Mouse (Mus musculus): ENCODE data around the gene Prrg4. TPM values are rescaled to one million over a fixed set of nuclear protein-coding genes. Genes with fewer than 3 reads are reported as not detected.
"Not testable (repeated sequence)": the region's sequence is repeated elsewhere in the genome, so short reads cannot be mapped to it uniquely, and the experiment has no call there.

Gene Prrg4
- under 1 TPM; 0.45 to 0.54 TPM for total RNA-seq (2021)

DNA sequence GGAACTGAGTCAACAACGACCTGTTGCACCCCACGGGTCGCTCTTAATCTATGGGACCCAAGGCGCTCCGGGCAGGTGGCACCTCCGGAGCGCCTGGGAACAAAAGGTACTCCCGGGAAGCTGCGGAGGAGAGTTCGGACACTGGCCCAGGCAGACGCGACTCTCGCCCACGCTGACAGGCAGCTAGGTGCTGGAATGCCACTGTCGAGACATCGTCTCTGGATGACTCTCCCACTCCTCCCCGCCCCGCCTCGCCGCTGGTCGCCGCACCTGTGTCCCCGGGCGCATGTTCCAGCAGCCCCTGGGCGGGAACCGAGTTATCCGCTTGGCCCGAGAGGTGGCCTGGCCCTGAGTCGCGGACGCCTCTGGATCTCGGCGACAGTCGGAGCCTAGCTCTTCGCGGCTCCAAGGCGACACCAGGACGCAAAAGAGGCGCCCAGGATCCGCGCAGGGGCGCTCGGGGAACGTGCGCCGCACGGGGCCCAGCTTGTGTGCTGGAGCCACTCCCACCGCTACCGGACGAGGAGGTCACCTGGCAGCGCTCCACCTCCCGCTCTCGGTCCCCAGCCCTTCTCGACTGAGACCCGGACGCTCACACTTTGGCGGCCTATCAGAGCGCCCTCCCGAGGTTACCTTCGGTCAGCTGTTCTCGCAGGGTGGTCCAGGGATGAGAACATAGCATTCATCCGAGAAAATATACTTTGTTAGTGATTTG, at the start of gene Prrg4:
Prrg4 (minus strand) TSS at position 601 of the 715 bp plus-strand sequence.
- peak; percentile 21 to 40 for DNase-seq (ENCODE audit: extremely low spot score in 1 of 2, low spot score in 1 of 2)

- peak; percentile 59 to 90 for DNase-seq (ENCODE audit: extremely low spot score in 1 of 2, low spot score in 1 of 2)
Measured at GRCm38 (mm10) chr2:104887882-104888566, 38.3 kb upstream of the Prrg4 start.

GRCm38 (mm10) chr2:104887331-104887730, 37.7 kb upstream of the Prrg4 start:
- DNase-seq (ENCODE audit: extremely low spot score in 1 of 2, low spot score in 1 of 2) = not testable (repeated sequence)

DNA sequence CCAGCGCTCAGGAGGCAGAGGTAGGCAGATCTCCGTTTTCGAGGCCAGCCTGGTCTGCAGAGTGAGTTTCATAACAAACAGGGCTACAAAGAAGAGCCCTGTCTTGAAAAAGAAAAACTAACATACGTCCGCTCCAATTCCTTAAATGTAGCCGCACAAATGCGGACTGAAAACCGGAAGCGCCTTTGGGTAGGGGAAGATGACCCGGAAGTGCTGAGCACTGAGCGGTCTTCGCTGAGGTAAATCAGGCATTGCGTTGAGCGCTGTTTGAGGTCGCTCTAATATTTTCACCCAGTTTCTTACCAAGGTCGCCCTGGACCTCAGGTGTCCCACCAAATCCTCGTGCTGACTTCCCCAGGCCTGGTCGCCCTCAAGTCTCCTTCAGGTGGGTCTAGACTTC, 36.4 kb upstream of the Prrg4 start:
- no peak for DNase-seq (ENCODE audit: extremely low spot score in 1 of 2, low spot score in 1 of 2)

DNA sequence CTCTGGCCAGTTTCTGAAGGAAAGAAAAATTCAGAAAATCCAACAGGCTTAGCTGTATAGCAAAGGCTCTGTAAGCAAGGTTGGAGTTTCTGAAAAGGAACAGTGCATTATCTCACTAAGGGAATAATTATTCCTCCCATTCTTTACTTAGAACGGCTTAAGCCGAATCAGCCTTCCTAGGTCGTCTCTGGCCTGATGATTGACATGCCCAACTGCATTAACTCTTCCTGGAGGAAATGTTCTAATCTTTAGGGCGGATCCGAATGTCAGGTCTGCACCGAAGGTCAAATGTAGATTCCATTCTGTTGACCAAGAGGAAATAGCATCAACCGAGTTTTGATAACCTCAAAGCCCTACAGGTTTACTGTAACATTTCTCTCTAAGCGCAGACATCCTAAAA, 29.1 kb upstream of the Prrg4 start:
- DNase-seq (ENCODE audit: extremely low spot score in 1 of 2, low spot score in 1 of 2) = no peak

- no peak for DNase-seq (ENCODE audit: extremely low spot score in 1 of 2, low spot score in 1 of 2)
Measured at GRCm38 (mm10) chr2:104869101-104869500, 19.4 kb upstream of the Prrg4 start.

DNA sequence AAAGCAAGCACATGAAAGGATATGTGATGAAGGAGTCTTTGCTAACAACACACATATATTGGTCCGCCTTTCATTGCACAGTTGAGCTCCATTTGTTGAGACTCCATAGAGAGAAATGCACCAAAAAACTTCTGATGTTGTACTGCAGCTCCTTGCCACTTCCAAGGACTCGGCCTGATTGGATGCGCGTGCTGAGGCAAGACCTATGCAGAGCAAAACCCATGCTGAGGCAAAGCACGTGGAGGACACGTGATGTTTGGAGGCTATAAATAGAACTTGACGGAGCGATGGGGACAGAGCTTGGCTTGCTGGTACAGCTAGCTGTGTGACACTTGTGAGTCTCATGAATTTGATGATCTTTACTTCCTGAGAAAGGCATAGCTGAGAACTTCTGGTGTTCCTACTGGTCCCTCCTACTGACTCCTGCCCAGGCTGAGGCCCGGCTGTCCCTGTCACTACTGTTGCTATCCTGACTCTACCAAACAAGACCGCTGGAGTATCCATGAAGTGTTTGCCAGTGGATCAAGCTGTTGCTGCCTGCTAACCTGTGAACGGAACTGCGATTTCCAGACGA, 17.7 kb upstream of the Prrg4 start, which contains the start of gene Ccdc73:
Ccdc73 (plus strand) TSS at position 524 of the 574 bp plus-strand sequence.
- no peak for DNase-seq (ENCODE audit: extremely low spot score in 1 of 2, low spot score in 1 of 2)

GRCm38 (mm10) chr2:104864176-104864860, 14.6 kb upstream of the Prrg4 start:
- DNase-seq (ENCODE audit: extremely low spot score in 1 of 2, low spot score in 1 of 2) = no peak

DNA sequence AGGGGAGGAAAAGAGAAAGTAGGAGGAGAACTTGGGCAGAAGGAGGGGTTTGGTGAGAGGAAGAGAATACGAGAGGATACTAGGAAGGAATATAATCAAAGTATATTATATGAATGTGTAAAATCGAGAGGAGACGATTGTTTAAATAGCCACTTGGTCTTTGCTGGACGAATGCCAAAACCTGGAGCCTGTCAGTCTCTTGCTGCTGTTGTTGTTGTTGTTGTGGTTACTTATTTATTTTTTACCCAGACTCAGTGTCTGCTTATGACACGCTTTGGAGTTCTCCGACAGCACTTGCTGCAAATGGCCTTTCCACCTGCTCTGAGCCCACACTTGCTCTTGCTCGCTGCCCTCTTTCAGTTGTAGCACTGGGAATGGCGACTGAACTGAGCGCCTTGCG, 10.8 kb upstream of the Prrg4 start:
- no peak for DNase-seq (ENCODE audit: extremely low spot score in 1 of 2, low spot score in 1 of 2)

DNA sequence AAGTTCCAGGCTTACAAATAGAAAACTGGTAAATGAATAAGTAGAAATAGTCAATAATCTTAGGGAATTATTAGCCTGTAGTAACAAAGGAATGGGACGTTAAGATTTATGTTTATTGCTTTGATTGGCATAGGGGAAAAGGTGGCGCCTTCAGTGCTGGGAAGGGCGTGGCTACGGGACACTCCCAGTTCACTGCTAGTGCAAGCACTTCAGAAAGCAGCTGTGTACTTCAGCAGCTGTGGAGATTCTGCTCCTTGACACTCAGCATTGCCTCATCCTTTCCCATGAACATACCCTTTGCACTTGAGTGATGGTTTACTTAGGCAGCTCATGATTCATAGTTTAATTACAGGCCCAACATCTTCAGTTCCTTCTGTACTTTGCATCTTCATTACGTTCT, 9.4 kb upstream of the Prrg4 start:
- no peak for DNase-seq (ENCODE audit: extremely low spot score in 1 of 2, low spot score in 1 of 2)

DNA sequence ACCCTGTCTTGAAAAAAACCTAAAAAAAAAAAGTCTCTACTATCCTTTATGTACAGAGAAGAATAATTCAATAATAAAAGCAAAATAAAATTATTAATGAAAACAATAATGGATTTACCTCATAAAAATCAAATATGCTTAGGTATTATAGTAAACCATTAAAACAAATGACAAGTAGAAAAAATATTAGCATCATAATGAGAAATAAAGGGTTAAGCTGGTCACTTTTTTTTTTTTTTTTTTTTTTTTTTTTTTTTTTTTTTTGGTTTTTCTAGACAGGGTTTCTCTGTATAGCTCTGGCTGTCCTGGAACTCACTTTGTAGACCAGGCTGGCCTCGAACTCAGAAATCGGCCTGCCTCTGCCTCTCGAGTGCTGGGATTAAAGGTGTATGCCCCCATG, 8.4 kb upstream of the Prrg4 start:
- DNase-seq (ENCODE audit: extremely low spot score in 1 of 2, low spot score in 1 of 2) = not testable (repeated sequence)

DNA sequence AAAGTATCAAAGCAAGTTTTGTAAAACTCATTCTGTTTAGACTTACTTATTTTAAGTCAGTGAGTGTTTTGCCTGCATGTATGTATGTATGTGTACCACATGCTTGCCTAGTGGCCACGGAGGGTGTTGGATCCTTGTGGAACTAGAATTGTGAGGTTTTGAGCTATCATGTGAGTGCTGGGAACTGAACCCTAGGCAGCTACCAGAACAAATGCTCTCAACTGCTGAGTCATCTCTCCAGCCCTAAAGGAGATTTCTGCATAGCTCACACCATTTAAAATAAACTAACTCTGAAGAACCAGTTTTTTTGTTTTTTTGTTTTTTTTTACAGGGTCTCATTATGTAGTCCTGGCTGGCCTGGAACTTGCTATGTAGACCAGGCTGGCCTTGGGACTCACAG, 6.5 kb upstream of the Prrg4 start:
- no peak for DNase-seq (ENCODE audit: extremely low spot score in 1 of 2, low spot score in 1 of 2)

- no peak for DNase-seq (ENCODE audit: extremely low spot score in 1 of 2, low spot score in 1 of 2)
Measured at GRCm38 (mm10) chr2:104855732-104856131, 6.1 kb upstream of the Prrg4 start.

DNA sequence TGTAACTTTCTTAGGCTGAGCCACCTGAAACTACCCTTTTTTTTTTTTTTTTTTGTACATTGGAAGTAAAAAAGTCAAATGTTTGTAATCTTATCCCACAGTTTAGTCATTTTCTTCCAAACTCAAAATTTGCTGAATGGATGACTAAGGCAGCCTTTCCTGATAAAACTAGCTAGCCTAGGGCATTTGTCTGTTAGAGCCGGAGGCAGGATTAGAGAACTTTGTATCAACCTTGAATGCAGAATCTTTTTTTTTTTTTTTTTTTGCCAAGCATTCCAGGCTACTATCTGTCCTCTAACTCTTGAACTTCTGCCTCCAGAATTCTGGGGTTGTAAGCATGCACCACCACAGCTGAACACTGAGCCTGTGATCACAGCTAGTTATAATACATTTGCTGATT, 5.2 kb upstream of the Prrg4 start:
- DNase-seq (ENCODE audit: extremely low spot score in 1 of 2, low spot score in 1 of 2) = no peak

DNA sequence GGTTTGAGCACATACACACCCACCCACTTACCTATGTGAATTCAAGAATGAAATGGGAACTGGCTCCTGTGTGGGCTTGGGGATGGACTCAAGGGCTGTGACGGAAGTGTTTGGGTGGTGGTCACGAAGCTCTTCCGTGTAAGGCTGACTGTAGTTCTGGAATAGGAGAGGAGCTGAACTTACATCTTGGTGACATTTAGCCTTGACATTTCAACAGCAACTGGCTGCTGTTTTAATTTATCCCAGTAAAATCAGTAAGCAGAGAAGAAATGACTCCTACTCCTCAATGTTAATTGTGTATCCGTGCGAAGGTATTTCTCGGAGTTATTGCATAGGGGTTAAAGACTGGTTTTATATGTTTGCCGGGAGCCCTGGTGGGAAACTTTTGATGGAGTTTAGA, 2.9 kb upstream of the Prrg4 start:
- no peak for DNase-seq (ENCODE audit: extremely low spot score in 1 of 2, low spot score in 1 of 2)

- DNase-seq (ENCODE audit: extremely low spot score in 1 of 2, low spot score in 1 of 2) = no peak
Measured at GRCm38 (mm10) chr2:104851686-104852085, 2.0 kb upstream of the Prrg4 start.

DNA sequence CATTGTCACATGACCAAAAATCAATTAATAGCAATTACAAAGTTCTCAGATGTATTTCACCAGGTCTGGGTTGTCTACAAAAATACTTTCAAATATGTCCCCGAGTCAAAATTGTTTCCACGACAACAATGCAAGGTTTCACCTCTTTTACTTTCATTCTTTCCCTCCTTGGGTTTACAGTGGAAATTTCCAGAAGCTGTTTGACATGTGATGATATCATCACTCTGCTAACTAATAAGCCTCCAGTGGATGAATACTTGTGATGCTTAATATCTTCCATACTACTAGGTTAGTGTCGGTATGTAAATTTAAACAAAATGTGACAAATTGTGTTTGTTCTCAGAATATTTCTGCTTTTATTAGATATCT, 299 bp upstream of the Prrg4 start:
- DNase-seq (ENCODE audit: extremely low spot score in 1 of 2, low spot score in 1 of 2) = no peak

DNA sequence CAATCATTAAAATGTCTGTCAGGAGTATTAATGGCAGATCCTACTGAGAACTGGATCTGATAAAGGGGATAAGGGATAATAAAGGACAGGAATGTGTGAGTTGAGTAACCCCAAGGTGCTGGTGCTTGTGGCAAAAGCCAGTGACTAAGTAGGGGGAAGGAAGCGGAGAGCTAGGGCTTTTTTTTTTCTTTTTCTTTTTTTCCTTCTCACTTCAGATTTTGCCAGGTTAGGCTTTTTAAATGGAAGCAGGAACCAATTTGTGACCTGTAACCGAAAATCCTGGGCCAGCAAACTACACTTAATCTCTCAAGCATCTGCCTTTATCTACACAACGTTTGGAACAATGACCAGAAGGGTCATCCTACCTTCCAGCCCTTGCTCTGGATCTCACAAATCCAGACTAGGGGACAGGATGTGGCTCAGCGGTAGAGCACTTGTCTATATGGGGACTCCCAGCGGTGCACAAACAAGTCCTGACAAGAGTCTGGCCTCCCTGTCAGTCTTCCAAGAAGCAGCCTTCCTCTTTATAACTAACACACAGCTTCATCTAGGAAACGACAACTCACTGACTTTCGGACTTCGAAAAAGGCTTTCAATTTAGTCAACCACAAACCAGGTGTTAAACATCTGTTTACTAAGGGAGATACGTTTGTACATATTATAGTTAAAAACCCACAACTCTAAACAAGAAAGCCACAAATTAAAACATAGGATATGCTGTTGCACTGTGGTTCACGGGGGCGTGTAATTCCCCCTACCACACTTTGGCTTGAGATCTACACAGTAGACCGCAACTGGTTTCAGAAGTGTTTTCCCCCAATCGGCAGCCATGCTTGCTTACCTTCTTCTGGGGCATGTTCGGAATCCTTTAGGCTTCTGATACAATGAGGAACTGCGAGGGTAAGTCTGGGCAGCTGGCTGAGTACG, 1.2 kb downstream of the Prrg4 start:
- no peak for DNase-seq (ENCODE audit: extremely low spot score in 1 of 2, low spot score in 1 of 2)

DNA sequence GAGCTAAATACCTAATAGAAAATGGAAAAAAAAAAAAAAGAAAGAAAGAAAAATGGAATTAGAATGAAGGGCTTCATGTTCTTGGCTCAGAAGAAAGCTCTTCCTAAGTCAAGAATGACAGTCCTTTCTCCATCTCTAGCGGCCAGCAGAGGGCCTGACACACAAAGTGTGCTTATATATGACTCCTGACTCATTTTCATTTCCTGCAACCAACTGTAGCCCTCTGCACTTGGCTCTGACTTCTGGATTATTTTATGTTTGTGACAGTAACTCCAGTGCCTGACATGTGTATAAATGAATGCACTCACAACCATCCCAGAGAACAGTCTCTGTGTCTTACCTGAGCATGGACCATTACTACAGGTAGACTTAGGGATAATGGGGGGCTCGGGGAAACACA, 2.0 kb downstream of the Prrg4 start:
- DNase-seq (ENCODE audit: extremely low spot score in 1 of 2, low spot score in 1 of 2) = no peak

Data from layer of hippocampus, postnatal 25 days (tissue).